Mouse (Mus musculus): ENCODE results near the gene Cdk8.

Gene Cdk8

DNA sequence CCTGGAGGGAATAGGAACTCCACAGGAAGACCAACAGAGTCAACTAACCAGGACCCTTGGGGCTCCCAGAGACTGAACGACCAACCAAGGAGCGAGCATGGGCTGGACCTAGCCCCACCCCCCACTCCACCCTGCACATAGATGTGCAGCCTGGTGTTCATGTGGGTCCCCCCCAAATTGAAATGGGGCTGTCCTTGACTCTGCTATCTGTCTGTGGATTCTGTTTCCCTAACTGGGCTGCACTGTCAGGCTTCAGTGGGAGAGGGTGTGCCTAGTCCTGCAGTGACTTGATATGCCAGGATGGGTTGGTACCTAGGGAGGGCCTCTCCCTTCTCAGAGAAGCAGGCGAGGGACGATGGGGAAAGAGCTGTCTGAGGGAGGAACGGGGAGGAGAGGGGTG lies 85.3 kb downstream of the Cdk8 start:
- TF ChIP-seq GATA4 (IDR thresholded peaks at IDR 0.05; ENCODE audit: insufficient replicate concordance, low read length), result no peak

DNA sequence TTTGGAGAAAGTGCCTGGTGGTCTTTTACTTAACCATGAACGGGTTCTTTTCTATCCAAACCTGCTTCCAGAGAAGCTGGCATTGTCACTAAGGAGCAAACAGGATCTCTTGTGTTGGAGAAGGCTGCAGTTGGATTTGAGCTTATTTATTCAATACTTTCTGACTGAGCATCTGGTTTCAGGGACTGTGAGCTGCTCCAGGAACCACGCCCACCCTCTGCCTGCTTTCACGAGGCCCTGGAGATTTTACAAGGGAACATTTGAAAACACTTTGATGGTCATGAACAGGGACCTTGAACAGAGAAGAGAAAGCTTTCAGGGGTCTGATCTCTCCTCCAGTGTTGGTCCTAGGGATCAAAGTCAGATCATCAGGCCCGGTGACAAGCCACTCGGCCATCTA lies 87.0 kb downstream of the Cdk8 start:
- TF ChIP-seq GATA4 (IDR thresholded peaks at IDR 0.05; ENCODE audit: insufficient replicate concordance, low read length), result no peak

DNA sequence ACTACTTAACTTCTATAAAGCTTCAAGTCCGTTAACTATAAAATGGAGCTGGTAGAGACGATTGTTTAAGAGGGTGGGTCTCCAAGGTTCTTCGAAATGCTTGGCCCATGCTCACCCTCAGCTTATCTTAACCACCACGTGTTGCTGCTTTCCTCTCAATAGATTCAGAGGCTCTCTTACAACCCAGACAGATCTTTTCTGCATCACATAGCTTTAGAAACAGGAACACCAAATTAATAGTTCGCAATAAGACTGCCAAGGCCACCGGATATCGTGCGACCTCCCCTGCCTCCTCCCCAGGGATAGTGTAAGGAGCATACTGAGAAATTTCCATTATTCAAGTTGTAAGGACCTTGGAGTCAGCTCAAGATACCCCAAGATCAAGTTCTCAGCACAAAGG lies 87.4 kb downstream of the Cdk8 start:
- TF ChIP-seq GATA4 (IDR thresholded peaks at IDR 0.05; ENCODE audit: insufficient replicate concordance, low read length), result no peak

DNA sequence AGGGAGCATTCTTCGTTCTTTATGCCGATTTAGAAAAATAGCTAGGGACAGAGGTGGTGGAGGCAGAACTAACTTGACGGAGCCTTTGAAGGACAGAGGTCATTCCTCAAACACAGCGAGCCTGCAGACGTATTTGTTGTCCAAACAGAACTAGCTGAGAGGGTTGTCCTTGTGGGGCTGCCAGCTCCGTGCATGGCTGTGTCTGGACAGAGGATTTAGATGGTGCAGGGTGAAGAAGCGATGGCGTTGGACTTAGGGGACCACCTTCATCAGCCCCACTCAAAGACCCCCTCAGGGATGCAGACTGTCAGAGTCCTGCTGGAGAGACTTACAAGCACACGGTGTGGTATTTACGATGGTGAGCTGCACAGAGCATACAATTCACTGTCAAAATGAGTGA lies 97.9 kb downstream of the Cdk8 start:
- TF ChIP-seq GATA4 (IDR thresholded peaks at IDR 0.05; ENCODE audit: insufficient replicate concordance, low read length), result no peak

DNA sequence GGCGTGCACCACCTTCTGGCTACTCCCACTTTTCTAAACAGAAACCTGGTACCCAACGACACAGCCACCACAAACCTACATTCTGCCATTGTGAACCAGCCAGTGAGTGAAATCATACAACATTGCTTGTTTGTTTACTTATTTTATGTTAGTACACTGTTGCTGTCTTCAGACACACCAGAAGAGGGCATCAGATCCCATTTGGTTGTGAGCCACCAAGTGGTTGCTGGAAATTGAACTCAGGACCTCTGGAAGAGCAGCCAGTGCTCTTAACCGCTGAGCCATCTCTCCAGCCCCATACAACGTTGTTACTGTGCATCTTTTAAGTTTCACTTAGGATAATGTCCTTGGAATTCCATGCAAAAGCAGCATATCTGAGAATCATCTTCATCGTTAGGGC lies 98.5 kb downstream of the Cdk8 start:
- no peak for TF ChIP-seq GATA4 (IDR thresholded peaks at IDR 0.05; ENCODE audit: insufficient replicate concordance, low read length)

DNA sequence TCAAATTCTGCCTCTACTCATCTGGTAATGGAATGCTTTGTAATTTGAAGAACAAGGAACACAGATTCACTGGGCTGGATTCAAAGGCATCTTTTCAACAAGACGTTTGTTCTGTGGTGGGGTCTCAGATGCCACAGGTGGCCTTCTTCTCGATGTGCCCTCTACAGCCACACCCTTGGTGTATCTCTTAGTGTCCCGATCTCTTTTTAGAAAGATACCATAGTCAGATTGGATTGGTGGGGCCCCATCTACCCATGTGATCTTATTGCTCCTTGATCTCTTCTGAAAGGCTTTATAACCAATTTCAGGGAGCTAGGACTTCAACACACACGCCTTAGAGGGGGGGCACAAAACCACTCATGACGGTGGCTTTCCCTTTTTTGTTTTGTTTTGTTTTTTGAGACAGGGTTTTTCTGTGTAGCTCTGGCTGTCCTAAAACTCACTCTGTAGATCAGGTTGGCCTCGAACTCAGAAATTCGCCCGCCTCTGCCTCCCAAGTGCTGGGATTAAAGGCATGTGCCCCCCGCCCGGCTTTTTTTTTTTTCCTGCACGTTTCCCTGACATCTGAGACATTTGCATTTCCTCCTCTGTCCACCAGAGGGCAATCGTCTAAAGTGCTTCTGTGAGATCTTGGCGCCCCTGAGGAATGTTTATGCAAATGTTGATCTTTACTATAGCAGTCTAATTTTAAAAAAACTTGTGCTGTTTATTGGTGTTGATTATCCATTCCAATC lies 99.2 kb downstream of the Cdk8 start:
- no peak for TF ChIP-seq GATA4 (IDR thresholded peaks at IDR 0.05; ENCODE audit: insufficient replicate concordance, low read length)

DNA sequence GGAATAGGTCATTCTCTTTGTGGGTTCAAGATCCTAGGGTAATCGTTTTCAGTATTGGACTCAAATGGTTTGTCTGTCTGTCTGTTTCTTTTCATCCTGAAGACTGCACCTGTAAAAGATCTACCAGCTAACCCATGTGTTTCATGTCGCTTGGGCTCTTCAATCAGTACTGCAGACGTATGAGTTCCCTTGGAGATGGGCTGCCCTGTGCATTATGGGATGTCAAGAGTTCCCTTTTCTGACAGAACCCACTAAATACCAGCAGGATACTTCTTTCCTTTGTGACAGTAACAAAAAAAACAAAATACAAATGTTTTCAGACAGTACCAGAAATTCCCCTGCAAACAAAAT lies 99.7 kb downstream of the Cdk8 start:
- no peak for TF ChIP-seq GATA4 (IDR thresholded peaks at IDR 0.05; ENCODE audit: insufficient replicate concordance, low read length)

DNA sequence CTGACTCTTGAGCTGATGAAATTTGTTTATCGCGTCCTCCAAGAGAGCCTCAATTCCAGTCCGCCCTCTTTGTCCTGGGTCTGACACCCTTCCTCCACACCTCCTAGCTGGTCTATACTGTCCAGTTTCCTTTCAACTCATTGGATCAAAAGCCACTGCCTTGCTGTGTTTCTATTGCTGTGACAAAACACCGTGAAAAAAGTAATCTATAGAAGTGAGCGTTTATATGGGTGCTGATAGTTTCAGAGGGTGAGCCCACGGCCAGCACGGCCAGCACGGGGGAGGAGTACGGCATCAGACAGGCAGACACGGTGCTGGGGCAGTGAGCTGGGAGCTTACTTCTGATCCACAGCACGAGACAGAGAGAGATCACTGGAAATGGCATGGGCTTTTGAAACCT lies 100.1 kb downstream of the Cdk8 start:
- TF ChIP-seq GATA4 (IDR thresholded peaks at IDR 0.05; ENCODE audit: insufficient replicate concordance, low read length), result no peak

DNA sequence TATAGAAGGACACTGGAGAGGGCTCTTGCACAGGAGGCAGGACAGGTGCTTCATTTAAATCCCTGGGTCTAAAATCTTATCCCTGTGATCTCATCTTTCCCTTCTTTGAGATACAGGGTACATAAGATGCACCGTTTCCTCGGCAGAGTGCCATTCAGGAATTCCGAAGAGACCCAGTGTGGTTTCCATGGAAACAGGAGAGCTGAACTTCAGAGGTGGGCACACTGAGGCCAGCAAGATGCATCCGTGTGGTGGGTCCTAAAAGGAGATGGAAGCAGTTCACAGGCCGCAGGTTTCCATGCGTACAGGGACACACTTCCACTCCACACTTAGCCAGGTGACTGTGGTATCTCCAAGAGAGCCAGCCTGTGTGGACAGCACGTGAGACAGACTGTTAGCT lies 101.5 kb downstream of the Cdk8 start:
- no peak for TF ChIP-seq GATA4 (IDR thresholded peaks at IDR 0.05; ENCODE audit: insufficient replicate concordance, low read length)

DNA sequence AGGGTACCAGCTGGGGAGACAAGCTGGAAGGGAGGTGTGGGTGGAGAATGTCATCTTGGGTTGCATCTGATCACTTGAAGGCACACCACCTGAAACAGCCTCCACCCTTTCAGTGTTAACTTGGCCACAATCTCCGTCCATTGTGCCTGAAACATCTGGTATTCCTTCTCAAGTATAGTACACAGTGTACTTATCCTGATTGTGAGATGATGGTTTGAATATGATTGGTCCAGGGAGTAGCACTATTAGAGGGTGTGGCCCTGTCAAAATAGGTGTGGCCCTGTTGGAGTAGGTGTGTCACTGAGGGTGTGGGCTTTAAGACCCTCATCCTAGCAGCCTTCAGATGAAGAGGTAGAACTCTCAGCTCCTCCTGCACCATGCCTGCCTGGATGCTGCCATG lies 103.4 kb downstream of the Cdk8 start:
- no peak for TF ChIP-seq GATA4 (IDR thresholded peaks at IDR 0.05; ENCODE audit: insufficient replicate concordance, low read length)

DNA sequence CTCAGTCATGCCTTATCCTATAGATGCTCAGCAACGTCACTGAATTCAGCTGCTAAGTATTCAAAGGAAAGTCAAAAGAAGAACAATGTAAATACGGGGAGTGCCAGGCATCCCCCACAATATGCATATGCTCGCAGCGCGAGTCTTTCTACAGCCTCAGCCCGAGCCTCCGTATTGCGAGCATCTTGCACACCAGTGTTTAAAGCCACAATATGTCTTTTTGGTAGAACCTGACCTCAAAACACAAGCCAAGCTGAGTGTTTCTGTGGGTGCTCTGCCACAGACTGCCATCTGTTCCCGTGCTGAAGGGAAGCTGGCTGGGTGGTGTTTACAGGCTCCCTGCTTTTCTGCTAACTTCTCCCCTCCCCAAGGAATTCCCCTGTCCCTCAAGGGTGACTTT lies 107.0 kb downstream of the Cdk8 start:
- no peak for TF ChIP-seq GATA4 (IDR thresholded peaks at IDR 0.05; ENCODE audit: insufficient replicate concordance, low read length)

DNA sequence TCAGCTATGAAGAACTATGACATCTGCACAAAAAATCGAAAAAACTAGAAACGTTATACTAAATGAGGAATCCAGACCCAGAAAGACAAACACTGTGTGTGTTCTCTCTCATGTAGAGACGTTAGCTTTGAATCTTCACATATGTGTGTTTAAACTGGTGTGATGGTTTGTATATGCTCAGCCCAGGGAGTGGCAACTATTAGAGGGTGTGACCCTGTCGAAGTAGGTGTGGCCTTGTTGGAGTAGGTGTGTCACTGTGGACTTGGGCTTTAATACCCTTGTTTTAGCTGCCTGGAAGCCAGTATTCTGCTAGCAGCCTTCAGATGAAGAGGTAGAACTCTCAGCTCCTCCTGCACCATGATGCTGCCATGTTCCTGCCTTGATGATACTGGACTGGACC lies 109.0 kb downstream of the Cdk8 start:
- TF ChIP-seq GATA4 (IDR thresholded peaks at IDR 0.05; ENCODE audit: insufficient replicate concordance, low read length), result no peak

DNA sequence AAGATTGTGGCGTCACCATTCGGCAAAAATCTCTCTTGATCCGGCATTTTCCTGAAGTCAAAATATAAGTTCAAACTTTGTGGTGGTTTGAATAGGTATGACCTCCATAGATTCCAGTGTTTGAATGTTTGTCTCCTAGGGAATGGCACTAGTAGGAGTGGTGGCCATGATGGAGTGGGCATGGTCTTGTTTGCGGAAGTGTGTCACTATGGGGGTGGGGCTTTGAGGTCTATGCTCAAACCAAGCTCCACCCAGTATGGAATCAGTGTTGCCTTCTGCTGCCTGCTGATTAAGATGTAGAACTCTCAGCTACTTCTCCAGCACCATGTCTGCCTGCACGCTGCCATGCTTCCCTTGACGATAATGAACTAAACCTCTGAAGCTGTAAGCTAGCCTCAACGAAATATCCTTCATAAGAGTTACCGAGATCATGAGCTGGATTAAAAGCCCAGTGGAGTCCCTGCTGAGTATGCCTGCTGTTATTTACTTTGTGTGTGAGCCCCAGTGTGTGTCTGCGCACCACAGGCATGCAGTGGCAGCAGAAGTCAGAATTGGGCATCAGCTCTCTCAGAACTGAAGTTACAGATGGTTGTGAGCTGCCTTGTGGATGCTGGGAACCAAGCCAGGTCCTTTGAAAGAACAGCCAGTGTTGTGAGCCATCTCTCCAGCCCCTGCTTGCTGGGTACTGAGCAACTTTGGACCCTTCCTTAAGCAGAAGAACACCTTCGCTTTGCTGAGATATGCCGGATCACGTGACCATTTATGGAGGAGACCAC lies 114.1 kb downstream of the Cdk8 start:
- no peak for TF ChIP-seq GATA4 (IDR thresholded peaks at IDR 0.05; ENCODE audit: insufficient replicate concordance, low read length)

DNA sequence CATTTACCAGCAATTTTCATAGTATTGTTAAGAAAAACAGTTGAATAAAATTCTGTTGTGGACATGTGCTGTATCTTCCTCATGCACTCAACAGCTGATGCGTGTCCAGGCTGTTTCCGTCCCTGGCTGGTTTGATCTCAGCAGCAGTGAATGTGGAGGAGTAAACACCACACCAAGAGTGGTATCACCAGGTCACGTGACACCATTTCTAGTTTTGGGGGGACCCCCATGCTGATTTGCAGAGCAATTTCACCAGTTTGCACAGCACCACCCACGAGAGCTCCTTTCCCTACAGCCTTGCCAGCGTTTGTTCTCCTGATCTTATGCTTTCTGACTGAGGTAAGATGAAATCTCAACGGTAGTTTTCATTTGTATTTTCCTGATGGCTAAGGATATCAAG lies 116.1 kb downstream of the Cdk8 start:
- no peak for TF ChIP-seq GATA4 (IDR thresholded peaks at IDR 0.05; ENCODE audit: insufficient replicate concordance, low read length)

DNA sequence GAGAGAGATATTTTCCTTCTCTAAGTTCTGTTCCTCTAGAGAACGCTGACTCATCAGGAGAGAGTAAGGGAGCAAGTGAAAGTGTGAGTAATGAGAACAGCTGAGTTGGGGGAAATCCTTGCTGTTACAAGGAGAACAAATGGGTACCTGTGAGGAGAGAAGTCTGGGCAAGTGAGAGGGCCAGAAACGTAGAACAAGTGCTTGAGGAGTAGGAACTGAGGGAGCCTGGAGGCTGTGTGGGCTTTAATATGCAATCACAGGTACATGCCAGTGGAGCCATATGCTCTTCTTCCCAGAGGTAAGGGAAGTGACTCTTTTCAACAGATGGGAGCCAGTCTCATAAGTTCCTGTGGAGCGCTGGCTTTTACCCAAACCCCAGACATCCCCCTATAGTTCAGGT lies 118.2 kb downstream of the Cdk8 start:
- TF ChIP-seq GATA4 (IDR thresholded peaks at IDR 0.05; ENCODE audit: insufficient replicate concordance, low read length), result no peak

DNA sequence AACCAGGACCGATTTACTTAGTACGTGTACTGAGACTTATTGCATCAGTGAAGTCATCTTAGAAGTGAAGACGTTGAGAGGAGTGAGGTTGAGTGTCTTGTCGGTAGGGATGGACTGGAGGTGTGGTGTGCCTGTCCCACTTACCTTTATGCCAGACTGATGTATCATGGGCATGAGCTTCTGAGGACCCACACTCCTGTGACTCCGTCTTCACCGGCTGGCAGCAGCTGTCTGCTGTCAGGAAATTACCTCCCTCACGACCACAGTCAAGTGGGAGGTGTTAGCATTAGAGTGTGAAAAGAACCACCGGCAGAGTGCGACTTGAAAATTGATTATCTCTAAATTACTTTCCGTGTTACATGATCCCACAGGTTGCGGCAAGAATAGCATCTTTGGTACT lies 119.8 kb downstream of the Cdk8 start:
- TF ChIP-seq GATA4 (IDR thresholded peaks at IDR 0.05; ENCODE audit: insufficient replicate concordance, low read length), result no peak

DNA sequence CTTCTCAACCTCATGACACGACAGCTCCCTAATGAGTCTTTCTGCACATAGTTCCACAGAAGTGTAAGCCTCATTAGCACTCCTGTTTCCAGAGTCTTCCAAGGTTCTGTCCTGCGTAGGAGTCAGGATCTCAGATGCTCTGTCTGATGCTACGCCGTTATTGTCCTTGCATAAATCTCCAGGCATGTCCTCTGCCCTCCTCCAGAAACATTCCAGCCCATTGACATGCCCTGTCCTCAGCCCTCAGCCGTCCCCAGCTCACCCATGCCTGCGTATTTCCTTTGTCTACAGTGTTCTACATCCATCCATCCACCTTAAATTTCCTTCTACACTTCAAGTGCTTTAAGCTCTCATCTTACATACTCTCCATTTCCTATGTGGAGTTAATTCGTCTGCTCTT lies 121.0 kb downstream of the Cdk8 start:
- no peak for TF ChIP-seq GATA4 (IDR thresholded peaks at IDR 0.05; ENCODE audit: insufficient replicate concordance, low read length)
